Mouse (Mus musculus) liver, postnatal 0 days (tissue): Measurements from ENCODE around the gene Hacd4.

Source experiments
- CTCF ChIP-seq: sonication (generic); IDR thresholded peaks from 2 replicates; pipeline ENCODE4 v1.5.1; 2016; ENCODE audit warnings: antibody characterized with exemption, low read depth
- EP300 ChIP-seq: IDR thresholded peaks from 2 replicates; pipeline ENCODE4 v1.6.1; 2016; ENCODE audit warnings: antibody characterized with exemption, low read depth, mild to moderate bottlenecking

DNA sequence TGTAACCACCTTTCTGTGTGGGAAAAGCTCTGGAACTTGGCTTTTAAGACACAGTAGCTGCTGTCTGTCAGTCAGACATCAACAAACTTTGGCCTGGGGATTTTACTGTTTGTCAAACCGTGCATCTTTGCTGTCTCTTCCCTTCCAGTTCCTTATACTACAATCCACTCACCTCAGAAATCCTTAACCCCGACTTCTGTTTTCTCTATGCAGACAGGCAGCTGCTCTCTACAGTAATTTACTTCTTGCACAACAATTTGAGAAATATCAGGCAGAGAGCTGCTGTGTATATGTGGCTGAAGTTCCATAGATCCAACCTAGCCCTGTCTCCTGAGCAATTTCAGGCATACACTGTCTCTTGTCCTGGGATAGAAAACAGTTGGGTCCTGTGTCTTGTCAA is 32.8 kb upstream of the Hacd4 start:
- TF ChIP-seq CTCF (no peak), EP300 (no peak)
